Mouse (Mus musculus): ENCODE results near the gene Golga3. TPM values are rescaled to one million over a fixed set of nuclear protein-coding genes. Genes with fewer than 3 reads are reported as not detected.

The Golga3 gene
- polyA plus RNA-seq (2014; fragmentation: Nextera tagmentation; extraction: Ambion mirVana): 11.7 and 22.6 TPM in 2 replicates

GRCm38 (mm10) chr5:110176362-110177020 lies at the start of gene Golga3:
Gene Golga3, plus strand, starts transcription at chr5:110176701.
- Histone ChIP-seq H3K9ac (ENCODE audit: low read depth, low read length) (peak within 1 kb of the TSS; percentile 82), H3K27me3 (ENCODE audit: control insufficient read depth, insufficient read depth, low read length) (no peaks in the 10 kb centered on the region), H3K9me3 (ENCODE audit: control insufficient read depth, low read length) (no peaks in the 10 kb centered on the region), H3K36me3 (ENCODE audit: control insufficient read depth, insufficient read depth, low read length) (no peaks in the 10 kb centered on the region; the same call in 1 of the 2 replicates), H3K4me2 (replicated peaks; ENCODE audit: low read depth, low read length) (peak within 1 kb of the TSS; percentile 75), H3K4me3 (ENCODE audit: low read length) (peak within 1 kb of the TSS; percentile 94), H3K27ac (ENCODE audit: low read depth, low read length) (peak within 1 kb of the TSS; percentile 66), H3K4me1 (ENCODE audit: control insufficient read depth, insufficient read depth, low read length) (peaks cover 8% of the 10 kb centered on the region; the same call in 1 of the 2 replicates)
- under 1% methylated on average over 41 of the region's 41 CpGs for WGBS
- ATAC-seq (ENCODE audit: low FRiP score, low TSS enrichment): peak; percentile 98

DNA sequence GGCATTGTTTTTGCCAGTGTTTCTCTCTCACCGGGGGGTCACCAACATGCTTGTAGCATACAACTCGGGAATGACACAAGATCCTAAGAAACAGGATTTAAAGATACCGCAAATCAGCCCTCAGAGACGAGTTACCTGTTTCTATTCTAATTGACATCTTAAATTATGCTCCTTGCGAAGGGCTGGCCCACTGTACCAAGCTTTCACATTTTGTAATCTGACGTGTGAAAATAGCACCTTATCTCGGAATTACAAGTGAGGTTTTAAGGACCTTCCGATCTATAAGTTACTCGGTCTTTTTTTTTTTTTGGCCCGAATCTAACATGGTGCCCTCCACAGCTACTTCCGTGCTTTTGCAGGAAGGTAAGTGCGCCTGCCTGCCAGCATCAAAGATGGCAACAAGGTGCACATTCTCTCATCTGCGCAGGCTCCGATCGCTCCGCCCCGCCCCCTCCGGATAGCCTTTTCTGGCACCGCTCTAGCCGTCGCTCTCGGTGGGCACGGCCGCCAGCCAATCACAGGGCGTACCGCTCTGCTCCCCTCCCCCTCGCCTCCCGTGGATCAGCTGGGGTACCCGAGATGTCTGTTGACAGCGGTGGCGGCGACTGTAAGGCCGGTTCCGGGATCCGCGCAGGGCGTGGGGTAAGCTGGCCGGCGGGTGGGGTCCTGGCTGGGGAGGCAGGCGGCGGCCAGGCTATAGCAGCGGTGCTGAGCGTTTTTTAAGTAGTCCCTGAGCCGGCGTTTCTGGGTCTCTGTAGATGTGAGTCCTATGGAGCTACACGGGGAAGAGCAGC lies 41.0 kb upstream of the Golga3 start, which contains the start of gene Chfr:
Gene Chfr (plus strand): TSS at position 550 of the 794 bp plus-strand sequence.
- H3K4me3 ChIP-seq (ENCODE audit: low read length): peak within 1 kb of the TSS; percentile 75
- H3K27ac ChIP-seq (ENCODE audit: low read depth, low read length): no peak within 1 kb of the TSS
- H3K27me3 ChIP-seq (ENCODE audit: control insufficient read depth, insufficient read depth, low read length): no peaks in the 10 kb centered on the region
- peaks cover 8% of the 10 kb centered on the region; the same call in 1 of the 2 replicates for H3K9me3 ChIP-seq (ENCODE audit: control insufficient read depth, low read length)
- peak; percentile 100 for ATAC-seq (ENCODE audit: low FRiP score, low TSS enrichment)
- H3K36me3 ChIP-seq (ENCODE audit: control insufficient read depth, insufficient read depth, low read length): peaks cover 5% of the 10 kb centered on the region; the same call in 1 of the 2 replicates
- 5% methylated on average over 46 of the region's 46 CpGs for WGBS
- peak within 1 kb of the TSS; percentile 69 for H3K4me2 ChIP-seq (replicated peaks; ENCODE audit: low read depth, low read length)
- H3K4me1 ChIP-seq (ENCODE audit: control insufficient read depth, insufficient read depth, low read length): no peaks in the 10 kb centered on the region
- H3K9ac ChIP-seq (ENCODE audit: low read depth, low read length): peak within 1 kb of the TSS; percentile 73

GRCm38 (mm10) chr5:110136087-110136464 lies 40.4 kb upstream of the Golga3 start:
- H3K36me3 ChIP-seq (ENCODE audit: control insufficient read depth, insufficient read depth, low read length): peaks cover 5% of the 10 kb centered on the region; the same call in 1 of the 2 replicates
- no peak overlapping the region for H3K27ac ChIP-seq (ENCODE audit: low read depth, low read length)
- H3K9ac ChIP-seq (ENCODE audit: low read depth, low read length): peak overlapping the region; percentile 73
- peaks cover 8% of the 10 kb centered on the region; the same call in 1 of the 2 replicates for H3K9me3 ChIP-seq (ENCODE audit: control insufficient read depth, low read length)
- H3K4me2 ChIP-seq (replicated peaks; ENCODE audit: low read depth, low read length): peak overlapping the region; percentile 69
- ATAC-seq (ENCODE audit: low FRiP score, low TSS enrichment): peak; percentile 53
- H3K4me1 ChIP-seq (ENCODE audit: control insufficient read depth, insufficient read depth, low read length): no peaks in the 10 kb centered on the region
- 6% methylated on average over 18 of the region's 18 CpGs for WGBS
- peak overlapping the region; percentile 75 for H3K4me3 ChIP-seq (ENCODE audit: low read length)
- H3K27me3 ChIP-seq (ENCODE audit: control insufficient read depth, insufficient read depth, low read length): no peaks in the 10 kb centered on the region

- no peak overlapping the region for H3K4me2 ChIP-seq (replicated peaks; ENCODE audit: low read depth, low read length)
- 96% methylated on average over 3 of the region's 3 CpGs for WGBS
- peaks cover 8% of the 10 kb centered on the region; the same call in 1 of the 2 replicates for H3K9me3 ChIP-seq (ENCODE audit: control insufficient read depth, low read length)
- no peaks in the 10 kb centered on the region for H3K27me3 ChIP-seq (ENCODE audit: control insufficient read depth, insufficient read depth, low read length)
- H3K9ac ChIP-seq (ENCODE audit: low read depth, low read length): no peak overlapping the region
- H3K36me3 ChIP-seq (ENCODE audit: control insufficient read depth, insufficient read depth, low read length): peaks cover 8% of the 10 kb centered on the region
- ATAC-seq (ENCODE audit: low FRiP score, low TSS enrichment): no peak
- H3K4me1 ChIP-seq (ENCODE audit: control insufficient read depth, insufficient read depth, low read length): no peaks in the 10 kb centered on the region
- no peak overlapping the region for H3K4me3 ChIP-seq (ENCODE audit: low read length)
- H3K27ac ChIP-seq (ENCODE audit: low read depth, low read length): no peak overlapping the region
Observed at GRCm38 (mm10) chr5:110137816-110138215, 38.7 kb upstream of the Golga3 start.

- no peak overlapping the region for H3K4me3 ChIP-seq (ENCODE audit: low read length)
- WGBS: 97% methylated on average over 3 of the region's 3 CpGs
Observed at GRCm38 (mm10) chr5:110139325-110139724, 37.2 kb upstream of the Golga3 start.

GRCm38 (mm10) chr5:110140424-110140823 lies 36.1 kb upstream of the Golga3 start:
- Histone ChIP-seq H3K27ac (ENCODE audit: low read depth, low read length) (no peak overlapping the region), H3K9me3 (ENCODE audit: control insufficient read depth, low read length) (no peaks in the 10 kb centered on the region), H3K27me3 (ENCODE audit: control insufficient read depth, insufficient read depth, low read length) (no peaks in the 10 kb centered on the region), H3K4me3 (ENCODE audit: low read length) (no peak overlapping the region), H3K4me2 (replicated peaks; ENCODE audit: low read depth, low read length) (no peak overlapping the region), H3K9ac (ENCODE audit: low read depth, low read length) (no peak overlapping the region), H3K4me1 (ENCODE audit: control insufficient read depth, insufficient read depth, low read length) (no peaks in the 10 kb centered on the region), H3K36me3 (ENCODE audit: control insufficient read depth, insufficient read depth, low read length) (peaks cover 28% of the 10 kb centered on the region)
- no peak for ATAC-seq (ENCODE audit: low FRiP score, low TSS enrichment)
- 94% methylated on average over 7 of the region's 7 CpGs for WGBS

More at GRCm38 (mm10) chr5:110139325-110139724, 37.2 kb upstream of the Golga3 start:
- Histone ChIP-seq H3K36me3 (ENCODE audit: control insufficient read depth, insufficient read depth, low read length) (peaks cover 18% of the 10 kb centered on the region), H3K4me2 (replicated peaks; ENCODE audit: low read depth, low read length) (no peak overlapping the region), H3K27ac (ENCODE audit: low read depth, low read length) (no peak overlapping the region), H3K27me3 (ENCODE audit: control insufficient read depth, insufficient read depth, low read length) (no peaks in the 10 kb centered on the region), H3K4me1 (ENCODE audit: control insufficient read depth, insufficient read depth, low read length) (no peaks in the 10 kb centered on the region), H3K9me3 (ENCODE audit: control insufficient read depth, low read length) (peaks cover 4% of the 10 kb centered on the region; the same call in 1 of the 2 replicates), H3K9ac (ENCODE audit: low read depth, low read length) (no peak overlapping the region)
- ATAC-seq (ENCODE audit: low FRiP score, low TSS enrichment): no peak

- Histone ChIP-seq H3K9ac (ENCODE audit: low read depth, low read length) (no peak overlapping the region), H3K4me3 (ENCODE audit: low read length) (no peak overlapping the region), H3K36me3 (ENCODE audit: control insufficient read depth, insufficient read depth, low read length) (peaks cover 45% of the 10 kb centered on the region), H3K4me2 (replicated peaks; ENCODE audit: low read depth, low read length) (no peak overlapping the region), H3K4me1 (ENCODE audit: control insufficient read depth, insufficient read depth, low read length) (no peaks in the 10 kb centered on the region), H3K27me3 (ENCODE audit: control insufficient read depth, insufficient read depth, low read length) (no peaks in the 10 kb centered on the region), H3K9me3 (ENCODE audit: control insufficient read depth, low read length) (no peaks in the 10 kb centered on the region), H3K27ac (ENCODE audit: low read depth, low read length) (no peak overlapping the region)
- 94% methylated on average over 2 of the region's 2 CpGs for WGBS
- ATAC-seq (ENCODE audit: low FRiP score, low TSS enrichment): no peak
Observed at GRCm38 (mm10) chr5:110142309-110142708, 34.2 kb upstream of the Golga3 start.

GRCm38 (mm10) chr5:110143007-110143406 lies 33.5 kb upstream of the Golga3 start:
- Histone ChIP-seq H3K36me3 (ENCODE audit: control insufficient read depth, insufficient read depth, low read length) (peaks cover 50% of the 10 kb centered on the region), H3K9me3 (ENCODE audit: control insufficient read depth, low read length) (no peaks in the 10 kb centered on the region)
- WGBS: 88% methylated on average over 5 of the region's 5 CpGs

GRCm38 (mm10) chr5:110169374-110169773 lies 7.1 kb upstream of the Golga3 start:
- H3K4me1 ChIP-seq (ENCODE audit: control insufficient read depth, insufficient read depth, low read length): no peaks in the 10 kb centered on the region
- H3K27me3 ChIP-seq (ENCODE audit: control insufficient read depth, insufficient read depth, low read length): no peaks in the 10 kb centered on the region
- no peak overlapping the region for H3K27ac ChIP-seq (ENCODE audit: low read depth, low read length)
- H3K9me3 ChIP-seq (ENCODE audit: control insufficient read depth, low read length): no peaks in the 10 kb centered on the region
- 93% methylated on average over 4 of the region's 4 CpGs for WGBS
- no peak overlapping the region for H3K9ac ChIP-seq (ENCODE audit: low read depth, low read length)
- no peak overlapping the region for H3K4me3 ChIP-seq (ENCODE audit: low read length)
- H3K4me2 ChIP-seq (replicated peaks; ENCODE audit: low read depth, low read length): no peak overlapping the region
- H3K36me3 ChIP-seq (ENCODE audit: control insufficient read depth, insufficient read depth, low read length): peaks cover 51% of the 10 kb centered on the region
- ATAC-seq (ENCODE audit: low FRiP score, low TSS enrichment): no peak

More at GRCm38 (mm10) chr5:110143007-110143406, 33.5 kb upstream of the Golga3 start:
- H3K27me3 ChIP-seq (ENCODE audit: control insufficient read depth, insufficient read depth, low read length): no peaks in the 10 kb centered on the region
- no peak for ATAC-seq (ENCODE audit: low FRiP score, low TSS enrichment)
- no peaks in the 10 kb centered on the region for H3K4me1 ChIP-seq (ENCODE audit: control insufficient read depth, insufficient read depth, low read length)
- H3K4me2 ChIP-seq (replicated peaks; ENCODE audit: low read depth, low read length): no peak overlapping the region
- H3K9ac ChIP-seq (ENCODE audit: low read depth, low read length): no peak overlapping the region
- no peak overlapping the region for H3K4me3 ChIP-seq (ENCODE audit: low read length)
- H3K27ac ChIP-seq (ENCODE audit: low read depth, low read length): no peak overlapping the region
